In genomic region chr5:140610273-140611011, GRCm38 (mm10) we compare ENCODE assay signal across 7 mouse cellular contexts. TPM values are rescaled to one million over a fixed set of nuclear protein-coding genes. Genes with fewer than 3 reads are reported as not detected.
DNase-seq lines count a peak whose midpoint lies in the region; ATAC-seq and TF ChIP-seq lines count a peak whose summit lies in the region.

No protein-coding gene starts in this region.

- peak overlapping the region; percentile 64 for H3K9ac ChIP-seq in hindbrain, embryonic 14.5 days
- H3K9ac ChIP-seq in liver, embryonic 14.5 days (replicated peaks) = peak overlapping the region; percentile 10

- TF ChIP-seq EP300 in liver, embryonic 14.5 days (IDR thresholded peaks at IDR 0.05; ENCODE audit: low read depth) = no peak

- ATAC-seq in hindbrain, embryonic 14.5 days (ENCODE audit: low FRiP score) = no peak
- no peak for ATAC-seq in liver, embryonic 14.5 days (ENCODE audit: insufficient read depth)

- no peak for TF ChIP-seq CTCF in liver, embryonic 14.5 days (IDR thresholded peaks at IDR 0.05; ENCODE audit: low read depth)

- 1% methylated on average over 30 of the region's 30 CpGs for WGBS in embryonic facial prominence, embryonic 10.5 days
- WGBS in hindbrain, embryonic 14.5 days = 2% methylated on average over 21 of the region's 30 CpGs
- WGBS in liver, embryonic 14.5 days (ENCODE audit: insufficient replicate concordance) = 17% methylated on average over 30 of the region's 30 CpGs

- H3K9me3 ChIP-seq in embryonic facial prominence, embryonic 10.5 days = no peaks in the 10 kb centered on the region
- H3K9me3 ChIP-seq in hindbrain, embryonic 14.5 days (ENCODE audit: control insufficient read depth, low read length) = no peaks in the 10 kb centered on the region
- H3K9me3 ChIP-seq in liver, embryonic 14.5 days (ENCODE audit: control insufficient read depth, low read length) = no peaks in the 10 kb centered on the region

- H3K4me2 ChIP-seq in hindbrain, embryonic 14.5 days (replicated peaks) = peak overlapping the region; percentile 87
- peak overlapping the region; percentile 83 for H3K4me2 ChIP-seq in liver, embryonic 14.5 days (ENCODE audit: low read depth)

- peak overlapping the region; percentile 72 for H3K4me3 ChIP-seq in embryonic facial prominence, embryonic 10.5 days
- peak overlapping the region; percentile 55 for H3K4me3 ChIP-seq in hindbrain, embryonic 14.5 days (replicated peaks; ENCODE audit: low read length)
- peak overlapping the region; percentile 14 to 82; a peak in 3 of 4 replicates for H3K4me3 ChIP-seq in liver, embryonic 14.5 days (ENCODE audit: insufficient read depth in 1 of 2, low read depth in 2 of 2, low read length in 2 of 2)

- peak; percentile 79 for DNase-seq in urinary bladder, postnatal 14 days (ENCODE audit: low spot score)
- no peak for DNase-seq in urinary bladder, postnatal 10 days (ENCODE audit: low spot score)
- peak; percentile 71 for DNase-seq in embryonic facial prominence, embryonic 10.5 days (ENCODE audit: low spot score)
- DNase-seq in hindbrain, embryonic 14.5 days (ENCODE audit: low spot score) = no peak
- DNase-seq in liver, embryonic 14.5 days (ENCODE audit: low read depth in 3 of 3, low spot score in 3 of 3) = no peak
- peak; percentile 72 for DNase-seq in naive thymus-derived CD4-positive, alpha-beta T cell, adult 2 months (ENCODE audit: low read depth)
- no peak for DNase-seq in adipocyte (ENCODE audit: low spot score)

- peaks cover 80% of the 10 kb centered on the region for H3K27me3 ChIP-seq in embryonic facial prominence, embryonic 10.5 days (replicated peaks; ENCODE audit: low read depth, poor library complexity, severe bottlenecking)
- H3K27me3 ChIP-seq in hindbrain, embryonic 14.5 days (ENCODE audit: control insufficient read depth, insufficient read depth, low read length) = peaks cover 32% of the 10 kb centered on the region
- H3K27me3 ChIP-seq in liver, embryonic 14.5 days (ENCODE audit: control insufficient read depth, insufficient read depth, low read length) = peaks cover 20% of the 10 kb centered on the region

- H3K4me1 ChIP-seq in embryonic facial prominence, embryonic 10.5 days = peaks cover 78% of the 10 kb centered on the region
- H3K4me1 ChIP-seq in hindbrain, embryonic 14.5 days (replicated peaks; ENCODE audit: control insufficient read depth, insufficient read depth, low read length) = peaks cover 46% of the 10 kb centered on the region
- peaks cover 39 to 40% of the 10 kb centered on the region in 2 experiments for H3K4me1 ChIP-seq in liver, embryonic 14.5 days (replicated peaks; ENCODE audit: control insufficient read depth in 2 of 2, insufficient read depth in 2 of 2, low read length in 1 of 2)

- peak overlapping the region; percentile 88 for H3K27ac ChIP-seq in embryonic facial prominence, embryonic 10.5 days (replicated peaks)
- H3K27ac ChIP-seq in hindbrain, embryonic 14.5 days = peak overlapping the region; percentile 88
- H3K27ac ChIP-seq in liver, embryonic 14.5 days = no peak overlapping the region

- peaks cover 36% of the 10 kb centered on the region for H3K36me3 ChIP-seq in embryonic facial prominence, embryonic 10.5 days (replicated peaks)
- peaks cover 24% of the 10 kb centered on the region for H3K36me3 ChIP-seq in hindbrain, embryonic 14.5 days (replicated peaks; ENCODE audit: control insufficient read depth, insufficient read depth)
- H3K36me3 ChIP-seq in liver, embryonic 14.5 days (replicated peaks; ENCODE audit: control insufficient read depth, insufficient read depth, low read depth) = peaks cover 23% of the 10 kb centered on the region

RNA-seq across cellular contexts. Expression of gene Lfng, which starts 3.3 kb away (rescaled TPM):
- polyA plus RNA-seq in embryonic facial prominence, embryonic 10.5 days (2016; fragmentation: Nextera tagmentation; extraction: Ambion mirVana) = 11.7 and 14.9 TPM in 2 replicates
- 25.7 and 30.1 TPM in 2 replicates for polyA plus RNA-seq in hindbrain, embryonic 14.5 days (2014; fragmentation: Nextera tagmentation; extraction: Ambion mirVana)
- 12.1 and 15.8 TPM in 2 replicates for polyA plus RNA-seq in liver, embryonic 14.5 days (2012; rRNA removed)
- polyA plus RNA-seq in liver, embryonic 14.5 days (2014; fragmentation: Nextera tagmentation; extraction: Ambion mirVana) = 9.9 and 11.4 TPM in 2 replicates

RNA-seq across cellular contexts. Expression of gene Ttyh3, which starts 38.4 kb away (rescaled TPM):
- polyA plus RNA-seq in embryonic facial prominence, embryonic 10.5 days (2016; fragmentation: Nextera tagmentation; extraction: Ambion mirVana) = 33.4 and 35.5 TPM in 2 replicates
- 95.0 and 98.9 TPM in 2 replicates for polyA plus RNA-seq in hindbrain, embryonic 14.5 days (2014; fragmentation: Nextera tagmentation; extraction: Ambion mirVana)
- polyA plus RNA-seq in liver, embryonic 14.5 days (2012; rRNA removed) = 8.3 and 10.1 TPM in 2 replicates
- 5.4 and 7.2 TPM in 2 replicates for polyA plus RNA-seq in liver, embryonic 14.5 days (2014; fragmentation: Nextera tagmentation; extraction: Ambion mirVana)

RNA-seq across cellular contexts. Expression of gene Grifin, which starts 45.6 kb away (rescaled TPM):
- polyA plus RNA-seq in embryonic facial prominence, embryonic 10.5 days (2016; fragmentation: Nextera tagmentation; extraction: Ambion mirVana) = not detected in 2 replicates
- 0.61 TPM in 1 of 2 replicates, not detected in the other for polyA plus RNA-seq in hindbrain, embryonic 14.5 days (2014; fragmentation: Nextera tagmentation; extraction: Ambion mirVana)
- polyA plus RNA-seq in liver, embryonic 14.5 days (2012; rRNA removed) = 2.5 and 2.7 TPM in 2 replicates
- polyA plus RNA-seq in liver, embryonic 14.5 days (2014; fragmentation: Nextera tagmentation; extraction: Ambion mirVana) = 2.3 and 4.0 TPM in 2 replicates

Comparison
In these comparisons a context has a peak if more than half of its experiments do, and no peak if none do; other contexts are left out.
1. DNase-seq: peak in urinary bladder, postnatal 14 days (single experiment), embryonic facial prominence, embryonic 10.5 days (single experiment) and naive thymus-derived CD4-positive, alpha-beta T cell, adult 2 months (single experiment); none in urinary bladder, postnatal 10 days (single experiment), hindbrain, embryonic 14.5 days (single experiment), liver, embryonic 14.5 days (0 of 3) and adipocyte (single experiment).
2. Peak in every context shown above with its lines, with median percentiles within 50 percentile points of each other: H3K4me3 ChIP-seq.